Mouse (Mus musculus) heart, postnatal 36 days (tissue): ENCODE measurements around the gene Selenbp2. TPM values are rescaled to one million over a fixed set of nuclear protein-coding genes. Genes with fewer than 3 reads are reported as not detected.
"Not testable (repeated sequence)": the region's sequence is repeated elsewhere in the genome, so short reads cannot be mapped to it uniquely, and the experiment has no call there.

Source experiments
- DNase-seq, 2 experiments: peaks; one replicate each; pipeline ENCODE4 v3.0.0; 2021 to 2022
- intact Hi-C: fragments of 180-260 bp; cut with DNase I; formaldehyde crosslinking; loops from one replicate; pipeline ENCODE4 v1.15.1; 2025
- total RNA-seq, 2 experiments: library from RNA; stranded (reverse); gene quantifications; 2 replicates each; pipeline ENCODE4 v1.2.3; 2021

Gene Selenbp2
- 10 to 100 TPM; 13.3 to 14.6 TPM for total RNA-seq

- DNase-seq, result no peak
- intact Hi-C loops, result loop anchor here (5.0 kb wide), 1 partner anchor 239 kb away; the partner anchor contains the start of gene Selenbp1
Observed at GRCm38 (mm10) chr3:94693329-94693825, at the start of gene Selenbp2. Gene Selenbp2, plus strand, starts transcription at chr3:94693556.

GRCm38 (mm10) chr3:94648755-94649590, 44.4 kb upstream of the Selenbp2 start:
- intact Hi-C loops, result no loop called here
- no peak for DNase-seq

- intact Hi-C loops, result no loop called here
- DNase-seq, result no peak
Observed at GRCm38 (mm10) chr3:94650409-94650808, 42.9 kb upstream of the Selenbp2 start.

GRCm38 (mm10) chr3:94653967-94654366, 39.4 kb upstream of the Selenbp2 start:
- intact Hi-C loops, DNase-seq: not testable (repeated sequence)

- DNase-seq, intact Hi-C loops: not testable (repeated sequence)
Observed at GRCm38 (mm10) chr3:94657852-94658739, 35.3 kb upstream of the Selenbp2 start.

GRCm38 (mm10) chr3:94658740-94659095, 34.6 kb upstream of the Selenbp2 start, which contains the start of gene Tuft1:
Gene Tuft1, minus strand, starts transcription at chr3:94658872.
- DNase-seq, result peak; percentile 61 to 62
- intact Hi-C loops, result not testable (repeated sequence)

- intact Hi-C loops, DNase-seq: not testable (repeated sequence)
Observed at GRCm38 (mm10) chr3:94659142-94659748, 34.1 kb upstream of the Selenbp2 start.

GRCm38 (mm10) chr3:94660841-94661240, 32.5 kb upstream of the Selenbp2 start:
- intact Hi-C loops, DNase-seq: not testable (repeated sequence)

- DNase-seq, intact Hi-C loops: not testable (repeated sequence)
Observed at GRCm38 (mm10) chr3:94665060-94665802, 28.1 kb upstream of the Selenbp2 start.

GRCm38 (mm10) chr3:94665896-94666295, 27.5 kb upstream of the Selenbp2 start:
- not testable (repeated sequence) for DNase-seq

GRCm38 (mm10) chr3:94675101-94675500, 18.3 kb upstream of the Selenbp2 start:
- DNase-seq, intact Hi-C loops: not testable (repeated sequence)

More at GRCm38 (mm10) chr3:94665896-94666295, 27.5 kb upstream of the Selenbp2 start:
- intact Hi-C loops, result not testable (repeated sequence)

- intact Hi-C loops, result no loop called here
- DNase-seq, result no peak
Observed at GRCm38 (mm10) chr3:94679351-94679841, 14.0 kb upstream of the Selenbp2 start.

- DNase-seq, intact Hi-C loops: not testable (repeated sequence)
Observed at GRCm38 (mm10) chr3:94680032-94680431, 13.3 kb upstream of the Selenbp2 start.

- intact Hi-C loops, result no loop called here
- peak in 1 of 2 experiments; percentile 9 for DNase-seq
Observed at GRCm38 (mm10) chr3:94680783-94681182, 12.6 kb upstream of the Selenbp2 start.

- intact Hi-C loops, result no loop called here
- DNase-seq, result no peak
Observed at GRCm38 (mm10) chr3:94683646-94684045, 9.7 kb upstream of the Selenbp2 start.

GRCm38 (mm10) chr3:94685989-94686772, 7.2 kb upstream of the Selenbp2 start:
- intact Hi-C loops, DNase-seq: not testable (repeated sequence)

GRCm38 (mm10) chr3:94688698-94689097, 4.7 kb upstream of the Selenbp2 start:
- DNase-seq, intact Hi-C loops: not testable (repeated sequence)

- intact Hi-C loops, DNase-seq: not testable (repeated sequence)
Observed at GRCm38 (mm10) chr3:94689195-94689594, 4.2 kb upstream of the Selenbp2 start.
